Mouse (Mus musculus): ENCODE measurements around the gene Naa38.

The Naa38 gene

GRCm38 (mm10) chr11:69415327-69415667 lies 20.0 kb downstream of the Naa38 start:
- peak; percentile 83 for DNase-seq

GRCm38 (mm10) chr11:69415668-69416451 lies 20.6 kb downstream of the Naa38 start:
- DNase-seq = peak; percentile 84

GRCm38 (mm10) chr11:69416509-69416908 lies 21.2 kb downstream of the Naa38 start:
- no peak for DNase-seq

- DNase-seq = no peak
Observed at GRCm38 (mm10) chr11:69416921-69417448, 21.7 kb downstream of the Naa38 start.

- DNase-seq = peak; percentile 98
Observed at GRCm38 (mm10) chr11:69417449-69418384, 22.4 kb downstream of the Naa38 start.

GRCm38 (mm10) chr11:69418481-69419442 lies 23.5 kb downstream of the Naa38 start:
- peak; percentile 97 for DNase-seq

GRCm38 (mm10) chr11:69419443-69419812 lies 24.1 kb downstream of the Naa38 start:
- peak; percentile 69 for DNase-seq

- DNase-seq = peak; percentile 83
Observed at GRCm38 (mm10) chr11:69419813-69420553, 24.7 kb downstream of the Naa38 start.

GRCm38 (mm10) chr11:69420554-69421000 lies 25.3 kb downstream of the Naa38 start:
- DNase-seq = no peak

- DNase-seq = no peak
Observed at GRCm38 (mm10) chr11:69421131-69421977, 26.1 kb downstream of the Naa38 start.

GRCm38 (mm10) chr11:69422842-69423241 lies 27.6 kb downstream of the Naa38 start:
- no peak for DNase-seq

GRCm38 (mm10) chr11:69423885-69424284 lies 28.6 kb downstream of the Naa38 start:
- DNase-seq = no peak

GRCm38 (mm10) chr11:69426246-69426645 lies 31.0 kb downstream of the Naa38 start:
- no peak for DNase-seq

- peak; percentile 85 for DNase-seq
Observed at GRCm38 (mm10) chr11:69428751-69429150, 33.5 kb downstream of the Naa38 start.

GRCm38 (mm10) chr11:69429313-69429712 lies 34.0 kb downstream of the Naa38 start:
- peak; percentile 53 for DNase-seq

- no peak for DNase-seq
Observed at GRCm38 (mm10) chr11:69430631-69431030, 35.3 kb downstream of the Naa38 start.

GRCm38 (mm10) chr11:69431829-69432639 lies 36.7 kb downstream of the Naa38 start:
- peak; percentile 88 for DNase-seq

GRCm38 (mm10) chr11:69432640-69432982 lies 37.3 kb downstream of the Naa38 start:
- no peak for DNase-seq

GRCm38 (mm10) chr11:69433189-69433588 lies 37.9 kb downstream of the Naa38 start:
- DNase-seq = no peak

GRCm38 (mm10) chr11:69437291-69437690 lies 42.0 kb downstream of the Naa38 start:
- no peak for DNase-seq

All from kidney, postnatal 10 days (tissue).